Mouse (Mus musculus) T-helper 17 cell (primary cell): Measurements from ENCODE around the gene Obscn.

ENCODE experiments used
- in situ Hi-C, 2 experiments: fragments of 300-600 bp; cut with MboI, MseI; formaldehyde crosslinking; loops; 1 replicate in 1 of 2; 2 replicates in 1 of 2; pipeline ENCODE4 v1.15.1; 2025; ENCODE audit warnings: high pct_unique_total_duplicates in 2 of 2

Gene Obscn

GRCm38 (mm10) chr11:58963543-58963942 is 172.7 kb downstream of the Obscn start:
- in situ Hi-C loops: no loop called here

GRCm38 (mm10) chr11:58961364-58962177 is 174.6 kb downstream of the Obscn start:
- in situ Hi-C loops: no loop called here

GRCm38 (mm10) chr11:58959921-58960465 is 176.2 kb downstream of the Obscn start:
- in situ Hi-C loops: loop anchor here in 1 of 2 experiments (10.0 kb wide), 1 partner anchor 655 kb away; the partner anchor contains the start of gene Zfp692

DNA sequence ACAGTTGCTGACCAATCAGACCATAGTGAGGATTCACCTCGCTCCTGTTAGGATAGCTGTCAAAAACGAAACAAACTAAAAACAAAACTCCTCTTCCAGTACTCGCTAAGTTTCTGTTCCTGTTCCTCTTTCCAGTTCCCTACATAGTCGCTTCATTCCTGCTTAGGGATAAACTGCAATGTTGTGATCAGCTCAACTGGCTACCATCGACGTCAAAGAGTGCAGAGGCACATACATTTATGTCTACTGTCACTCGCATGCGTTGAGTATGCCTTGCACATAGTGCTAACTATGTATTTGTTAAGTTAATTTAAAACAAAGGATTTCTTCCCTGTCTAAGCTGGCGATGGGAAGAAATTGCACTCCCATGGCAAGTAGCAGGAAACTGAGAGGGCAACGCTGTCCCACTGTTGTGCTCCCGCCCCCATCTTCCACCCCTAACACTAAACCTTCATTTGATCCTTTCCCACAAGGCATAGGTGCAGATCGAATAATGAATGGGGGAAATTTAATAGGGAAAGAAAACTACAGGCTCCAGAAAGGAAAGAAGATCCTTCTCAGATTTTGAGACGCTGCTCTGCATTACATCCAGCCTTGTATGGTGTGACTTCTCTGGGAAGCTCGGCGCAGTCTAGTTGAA is 176.9 kb downstream of the Obscn start:
- in situ Hi-C loops: loop anchor here in 1 of 2 experiments (10.0 kb wide), 1 partner anchor 655 kb away; the partner anchor contains the start of gene Zfp692

DNA sequence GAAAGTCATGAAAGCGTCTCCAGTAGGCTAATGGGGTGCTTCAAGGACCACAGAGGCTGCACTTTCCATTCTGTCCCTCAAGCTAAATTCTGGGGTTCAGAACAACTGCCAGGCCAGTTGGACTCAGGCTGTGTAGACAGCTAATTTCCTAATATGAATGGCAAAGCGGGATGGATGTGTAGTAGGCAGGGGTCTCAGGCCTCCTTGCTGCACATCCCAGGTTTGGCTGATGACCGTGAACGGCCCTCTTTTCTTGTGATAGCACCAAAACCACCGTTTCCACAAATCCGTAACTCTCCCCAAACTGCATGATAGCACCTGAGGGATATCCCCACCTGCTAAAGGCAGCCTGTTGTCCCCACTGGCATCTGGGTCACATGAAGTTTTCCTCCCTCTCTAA is 177.7 kb downstream of the Obscn start:
- in situ Hi-C loops: loop anchor here in 1 of 2 experiments (10.0 kb wide), 1 partner anchor 654 kb away; the partner anchor contains the start of gene Zfp692

- in situ Hi-C loops: loop anchor here in 1 of 2 experiments (10.0 kb wide), 1 partner anchor 653 kb away; the partner anchor contains the start of gene Zfp692
Observed at GRCm38 (mm10) chr11:58957226-58957914, 178.8 kb downstream of the Obscn start.

DNA sequence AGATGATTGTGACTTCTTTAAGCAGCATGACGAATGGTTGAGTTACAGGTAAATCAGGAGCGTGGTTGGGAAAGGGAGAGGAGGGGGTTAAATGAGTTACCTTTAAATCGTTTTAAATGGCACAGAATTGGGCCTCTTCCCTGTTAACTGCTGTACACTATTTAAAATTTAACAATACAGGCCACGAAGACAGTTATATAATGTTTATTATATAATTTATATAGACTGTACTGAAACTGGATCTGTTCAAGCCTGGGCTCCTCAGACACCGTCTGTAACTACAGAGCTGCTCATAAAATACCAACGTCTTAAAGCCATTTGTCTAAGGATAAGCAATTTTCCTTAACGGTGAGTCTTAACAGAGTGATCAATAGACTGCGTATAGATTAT is 180.3 kb downstream of the Obscn start:
- in situ Hi-C loops: loop anchor here in 1 of 2 experiments (10.0 kb wide), 1 partner anchor 651 kb away; the partner anchor contains the start of gene Zfp692

DNA sequence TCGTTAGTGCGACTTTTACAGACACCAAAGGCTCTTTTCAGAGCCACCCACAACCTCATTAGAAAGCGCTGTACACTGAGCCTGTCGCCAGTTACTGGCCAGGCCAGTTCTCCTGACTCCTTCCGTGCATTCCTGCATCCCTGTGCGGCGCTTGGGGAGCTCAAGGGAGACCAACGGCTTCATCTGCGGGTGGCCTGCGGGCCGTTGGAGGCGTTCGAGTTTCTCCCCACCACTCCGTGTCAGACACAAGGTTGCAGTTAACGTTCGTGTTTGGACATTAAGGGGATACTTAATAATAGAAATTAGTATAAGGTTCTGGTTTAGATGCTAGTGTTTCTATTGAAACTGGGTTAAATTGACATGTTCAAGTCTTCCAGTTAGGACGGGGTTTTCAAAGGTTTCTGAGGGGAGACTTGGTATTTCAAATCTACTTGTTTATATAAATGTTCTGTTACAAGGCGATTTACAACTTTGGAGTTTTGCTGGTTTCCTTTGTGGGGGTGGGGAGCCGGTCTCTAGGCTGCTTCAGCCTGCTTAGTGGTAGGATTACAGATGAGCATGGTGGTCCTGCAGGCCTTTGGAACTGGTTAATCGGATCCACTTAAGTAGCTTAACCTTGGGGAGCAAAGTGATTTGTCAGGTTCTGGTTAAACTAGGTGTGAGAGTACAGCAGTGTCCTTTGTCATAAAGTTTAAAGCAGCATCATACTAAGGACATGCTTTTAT is 180.9 kb downstream of the Obscn start:
- in situ Hi-C loops: loop anchor here in 1 of 2 experiments (10.0 kb wide), 1 partner anchor 651 kb away; the partner anchor contains the start of gene Zfp692

DNA sequence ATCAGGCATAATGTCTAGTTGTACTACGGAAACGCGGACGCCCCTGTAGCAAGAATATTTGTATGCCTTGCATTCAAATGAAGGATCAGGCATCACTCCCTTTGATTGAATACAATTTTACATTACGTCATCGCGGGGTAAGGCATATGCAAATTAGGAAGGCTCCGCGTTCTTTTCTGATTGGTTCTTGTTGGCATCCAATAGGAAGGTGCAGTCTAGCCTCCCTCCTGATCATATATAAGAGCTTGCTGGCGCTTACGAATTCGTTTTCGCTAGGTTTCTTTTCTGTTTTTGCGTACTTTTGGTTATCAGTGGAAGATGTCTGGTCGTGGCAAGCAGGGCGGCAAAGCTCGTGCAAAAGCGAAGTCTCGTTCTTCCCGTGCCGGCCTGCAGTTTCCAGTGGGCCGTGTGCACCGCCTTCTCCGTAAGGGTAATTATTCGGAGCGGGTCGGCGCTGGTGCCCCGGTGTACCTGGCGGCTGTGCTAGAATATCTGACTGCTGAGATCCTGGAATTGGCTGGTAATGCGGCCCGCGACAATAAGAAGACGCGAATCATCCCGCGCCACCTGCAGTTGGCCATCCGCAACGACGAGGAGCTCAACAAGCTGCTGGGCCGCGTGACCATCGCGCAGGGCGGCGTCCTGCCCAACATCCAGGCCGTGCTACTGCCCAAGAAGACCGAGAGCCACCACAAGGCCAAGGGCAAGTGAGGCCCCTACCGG is 181.6 kb downstream of the Obscn start, which contains the start of the genes Hist3h2a and Trim17:
Gene Hist3h2a (plus strand): TSS at position 266 of the 723 bp plus-strand sequence.
Gene Trim17 (plus strand): TSS at position 266 of the 723 bp plus-strand sequence.
- in situ Hi-C loops: loop anchor here in 1 of 2 experiments (10.0 kb wide), 1 partner anchor 650 kb away; the partner anchor contains the start of gene Zfp692

- in situ Hi-C loops: loop anchor here in 1 of 2 experiments (10.0 kb wide), 1 partner anchor 649 kb away; the partner anchor contains the start of gene Zfp692
Observed at GRCm38 (mm10) chr11:58954170-58954419, 182.1 kb downstream of the Obscn start.

DNA sequence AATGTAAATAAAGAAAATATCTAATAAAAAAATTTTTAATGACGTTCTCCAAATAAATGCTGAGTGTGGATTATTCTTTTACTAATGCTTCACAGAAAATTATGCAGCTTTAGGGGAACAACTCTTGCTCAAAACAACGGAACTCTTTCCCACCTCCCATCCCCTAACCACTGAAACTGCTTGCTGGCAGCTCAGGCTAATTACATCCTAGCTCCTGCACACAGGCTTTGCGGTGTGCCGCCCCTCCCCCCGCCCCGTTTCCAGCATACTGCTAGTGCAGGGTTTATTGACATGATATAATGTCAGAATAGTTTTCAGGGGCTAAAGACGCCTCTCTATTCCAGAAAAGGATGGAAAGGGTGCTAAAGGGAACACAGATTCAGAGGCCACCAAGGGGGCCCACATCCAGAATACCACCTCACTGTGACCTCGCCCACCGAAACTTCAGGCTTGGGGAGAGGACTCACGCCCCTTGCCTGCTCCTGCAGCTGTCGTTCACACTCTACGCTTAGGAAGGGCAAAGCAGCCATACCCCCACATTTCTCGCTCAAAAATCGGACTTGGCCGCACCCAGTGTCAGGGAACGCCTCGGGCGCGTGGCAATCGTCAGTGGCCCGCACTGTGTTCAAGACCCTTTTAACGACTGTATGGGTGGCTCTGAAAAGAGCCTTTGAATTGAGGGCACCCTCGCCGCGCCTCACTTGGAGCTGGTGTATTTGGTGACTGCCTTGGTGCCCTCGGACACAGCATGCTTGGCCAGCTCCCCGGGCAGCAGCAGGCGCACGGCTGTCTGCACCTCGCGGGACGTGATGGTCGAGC is 182.6 kb downstream of the Obscn start:
- in situ Hi-C loops: loop anchor here in 1 of 2 experiments (10.0 kb wide), 1 partner anchor 649 kb away; the partner anchor contains the start of gene Zfp692

- in situ Hi-C loops: loop anchor here in 1 of 2 experiments (10.0 kb wide), 1 partner anchor 646 kb away; the partner anchor contains the start of gene Zfp692
Observed at GRCm38 (mm10) chr11:58951210-58951609, 185.0 kb downstream of the Obscn start.

DNA sequence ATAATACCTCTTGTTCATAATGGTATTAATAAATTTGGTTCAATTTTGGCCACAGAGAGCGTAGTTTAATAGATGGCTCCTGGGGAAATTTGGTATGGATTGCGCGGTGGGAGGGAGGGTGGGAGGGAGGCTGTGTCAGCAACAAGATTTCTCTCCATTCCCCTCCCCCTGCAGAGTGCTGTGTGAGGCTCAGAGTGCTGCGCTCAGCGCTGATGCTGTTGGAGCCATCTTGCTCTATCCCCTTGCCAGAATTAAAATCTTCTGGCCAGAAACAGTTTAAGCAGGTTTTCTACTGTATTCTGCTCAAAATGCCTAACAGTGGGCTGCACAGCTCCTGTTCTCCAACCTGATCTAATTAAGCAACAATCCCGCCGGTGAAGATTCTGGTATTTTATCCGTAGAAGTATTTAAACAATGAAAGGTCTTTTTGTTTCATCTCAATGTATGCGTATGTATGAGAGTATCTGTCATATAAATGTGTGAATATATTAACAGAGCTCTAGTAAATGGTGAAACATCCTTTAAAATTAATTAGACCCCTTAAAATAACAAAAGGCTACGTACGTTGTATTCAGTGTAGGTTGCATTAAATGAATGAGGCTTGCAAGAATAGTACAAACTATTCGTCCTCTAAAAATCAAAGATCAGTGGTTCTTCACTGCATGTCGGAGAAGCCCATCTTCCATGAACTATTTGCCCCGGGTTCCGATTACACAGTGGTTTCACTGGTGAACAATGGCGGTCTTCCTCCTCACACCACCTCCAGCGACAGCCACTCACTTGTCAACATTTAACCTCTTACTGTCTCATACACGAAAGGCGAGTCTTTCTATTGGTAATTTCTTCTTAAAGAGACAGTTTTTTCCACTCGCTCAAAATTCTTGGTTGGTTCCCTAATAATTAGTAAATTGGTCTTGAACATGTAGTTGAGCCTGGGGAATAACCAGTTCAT is 186.4 kb downstream of the Obscn start:
- in situ Hi-C loops: loop anchor here in 1 of 2 experiments (10.0 kb wide), 1 partner anchor 645 kb away; the partner anchor contains the start of gene Zfp692

DNA sequence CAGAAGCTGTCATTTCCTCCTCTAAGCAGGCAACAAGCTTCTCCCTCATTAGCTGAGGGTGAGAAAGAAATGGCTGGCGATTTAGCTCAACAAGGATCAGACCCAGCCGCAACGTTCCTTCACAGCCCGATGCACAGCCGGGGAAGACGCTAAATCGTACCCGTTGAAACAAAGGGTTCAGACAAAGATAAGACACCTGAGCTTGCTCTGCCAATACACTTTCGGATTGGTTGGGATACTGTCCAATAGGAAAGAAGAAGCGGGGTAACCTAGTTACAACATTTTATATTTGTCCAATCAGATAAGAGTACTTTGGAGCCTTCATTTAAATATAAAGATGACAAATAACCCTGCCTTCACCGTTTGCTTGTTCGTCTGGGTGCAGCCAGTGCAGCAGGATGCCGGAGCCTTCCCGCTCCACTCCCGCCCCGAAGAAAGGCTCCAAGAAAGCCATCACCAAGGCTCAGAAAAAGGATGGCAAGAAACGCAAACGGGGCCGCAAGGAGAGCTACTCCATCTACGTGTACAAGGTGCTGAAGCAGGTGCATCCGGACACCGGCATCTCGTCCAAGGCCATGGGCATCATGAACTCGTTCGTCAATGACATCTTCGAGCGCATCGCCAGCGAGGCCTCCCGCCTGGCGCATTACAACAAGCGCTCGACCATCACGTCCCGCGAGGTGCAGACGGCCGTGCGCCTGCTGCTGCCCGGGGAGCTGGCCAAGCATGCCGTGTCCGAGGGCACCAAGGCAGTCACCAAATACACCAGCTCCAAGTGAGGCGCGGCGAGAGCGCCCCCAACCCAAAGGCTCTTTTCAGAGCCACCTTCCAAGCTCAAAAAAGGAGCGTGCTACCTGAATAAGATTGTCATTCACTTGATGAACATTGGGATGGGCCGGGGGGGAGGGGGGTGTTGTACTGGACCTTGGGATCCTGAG is 187.4 kb downstream of the Obscn start, which contains the start of gene Hist3h2ba:
Gene Hist3h2ba (plus strand): TSS at position 379 of the 938 bp plus-strand sequence.
- in situ Hi-C loops: no loop called here

DNA sequence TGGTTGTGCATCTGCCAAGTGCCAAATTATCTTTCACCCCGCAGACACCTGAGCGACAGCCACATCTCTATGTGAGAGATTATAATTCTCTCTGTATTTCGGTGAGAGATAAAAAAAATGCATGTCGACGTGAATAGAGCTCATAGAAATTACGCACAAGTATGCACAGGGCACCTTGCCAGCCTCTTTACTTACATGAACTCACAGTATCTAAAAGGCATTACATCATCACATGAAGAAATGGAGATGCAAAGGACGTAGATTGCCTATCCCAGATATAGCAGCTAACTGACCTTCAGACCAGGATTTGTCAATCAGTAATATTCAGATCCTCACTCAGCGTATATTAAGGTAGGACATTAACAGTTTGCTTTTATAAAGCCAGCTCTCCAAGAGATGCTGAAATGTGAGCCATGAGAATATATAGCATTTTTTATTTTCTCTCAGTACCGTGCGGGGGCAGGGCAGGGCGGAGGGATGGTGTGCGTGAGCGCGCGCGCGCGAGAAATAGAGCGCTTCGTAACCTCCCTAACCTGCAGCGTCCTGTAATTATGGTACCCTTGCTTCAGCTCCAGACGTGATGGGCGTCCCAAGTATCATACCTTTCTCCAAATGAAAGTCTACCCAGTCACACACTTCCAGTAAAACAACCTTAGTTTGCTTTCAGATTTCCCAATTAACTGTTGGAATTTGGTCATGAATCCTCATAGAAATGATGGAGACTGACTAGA is 188.2 kb downstream of the Obscn start:
- in situ Hi-C loops: no loop called here

- in situ Hi-C loops: no loop called here
Observed at GRCm38 (mm10) chr11:58947306-58947705, 188.9 kb downstream of the Obscn start.
